Mouse (Mus musculus) brain, embryonic 14.5 days (tissue): ENCODE data around the gene Nt5c3b.

Source experiments
- CTCF ChIP-seq: fragments of 200-500 bp; IDR thresholded peaks from 2 replicates; pipeline ENCODE4 v1.5.1; 2012; ENCODE audit warnings: inconsistent platforms, mild to moderate bottlenecking, moderate library complexity, borderline replicate concordance; ENCODE audit not compliant: insufficient read depth, insufficient read length; ENCODE audit errors: extremely low read depth
- POLR2A ChIP-seq: fragments of 200-500 bp; IDR thresholded peaks from 2 replicates; pipeline ENCODE4 v1.6.1; 2012; ENCODE audit warnings: mild to moderate bottlenecking, inconsistent platforms, borderline replicate concordance; ENCODE audit not compliant: poor library complexity, insufficient read depth, insufficient read length, severe bottlenecking; ENCODE audit errors: extremely low read depth

DNA sequence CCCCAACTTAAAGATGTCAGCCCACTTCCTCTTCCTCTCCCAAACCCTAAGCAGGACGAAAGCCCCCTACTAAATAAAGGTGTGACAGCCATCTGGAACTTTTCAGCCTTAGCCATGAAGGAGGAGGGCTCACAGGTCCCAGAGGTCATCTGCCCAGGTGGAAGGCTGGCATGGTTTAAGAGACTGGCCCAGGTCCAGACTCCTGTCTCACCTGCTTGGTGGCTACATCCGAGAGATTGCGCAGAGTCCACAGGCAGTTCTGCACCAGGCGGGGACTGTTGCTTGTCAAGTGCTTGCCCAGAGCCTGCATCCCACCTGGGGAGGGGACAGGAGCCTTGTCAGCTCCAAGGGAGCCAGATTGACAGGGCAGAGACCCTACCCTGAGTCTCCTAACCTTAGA lies 62.3 kb downstream of the Nt5c3b start:
- TF ChIP-seq POLR2A (no peak), CTCF (no peak)
